Mouse (Mus musculus) left cerebral cortex, postnatal 25 days (tissue): ENCODE data around the gene Zbtb44. TPM values are rescaled to one million over a fixed set of nuclear protein-coding genes. Genes with fewer than 3 reads are reported as not detected.
A peak's percentile ranks its signal among the peaks of the same experiment; 100 is the strongest.

Experiments
- DNase-seq, 2 experiments: peaks; one replicate each; pipeline ENCODE4 v3.0.0; 2022; ENCODE audit warnings: low spot score in 2 of 2, mixed read lengths in 1 of 2
- intact Hi-C: fragments of 180-260 bp; cut with DNase I; formaldehyde crosslinking; loops from one replicate; pipeline ENCODE4 v1.15.1; 2025
- total RNA-seq, 2 experiments: library from RNA; stranded (reverse); gene quantifications; 2 replicates each; pipeline ENCODE4 v1.2.3; 2021

Zbtb44 gene
- 10 to 100 TPM; 39.8 to 42.1 TPM for total RNA-seq

DNA sequence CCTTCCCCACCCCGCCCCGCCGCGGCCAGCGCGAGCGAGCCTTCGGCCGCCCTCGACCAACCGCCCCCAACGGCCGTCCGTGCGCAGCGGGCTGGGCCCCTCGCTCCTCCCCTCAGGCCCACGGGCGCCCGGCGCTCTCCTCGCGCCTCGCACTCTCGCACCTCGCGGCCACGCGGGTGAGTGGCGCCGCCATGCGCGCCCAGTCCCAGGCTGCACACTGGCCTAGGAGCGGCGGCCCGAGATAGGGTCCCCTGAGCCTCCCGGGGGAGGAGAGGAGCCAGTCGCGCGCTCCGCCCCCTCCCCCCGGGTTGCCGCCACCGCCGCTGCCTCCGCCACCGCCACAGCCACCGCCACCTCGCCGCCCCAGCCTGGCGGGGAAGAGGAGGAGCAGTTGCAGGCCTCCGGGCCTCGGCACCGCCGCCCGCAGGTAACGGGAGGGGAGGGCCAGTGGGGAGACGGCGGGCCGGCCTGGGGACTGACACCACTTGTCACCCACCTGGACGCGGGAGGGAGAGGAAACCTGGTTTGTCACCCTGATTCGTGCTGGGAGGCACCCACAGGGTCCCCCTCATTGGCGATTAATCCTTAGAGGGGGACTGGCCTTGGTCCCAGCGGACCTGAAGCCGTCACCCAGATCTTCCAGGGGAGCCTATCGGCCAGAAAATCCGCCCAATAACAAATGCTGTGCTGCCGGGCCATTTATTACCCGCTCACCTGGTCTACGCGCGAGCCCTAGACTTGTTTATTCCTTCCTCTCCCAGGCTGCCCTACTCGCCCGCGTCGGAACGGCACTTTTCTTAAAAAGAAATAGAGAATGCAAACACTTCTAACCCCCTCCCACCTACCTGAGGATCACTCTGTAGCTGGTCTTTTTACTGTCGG is at the start of gene Zbtb44:
Zbtb44 (plus strand) TSS at position 113 of the 882 bp plus-strand sequence.
- intact Hi-C loops: no loop called here

DNA sequence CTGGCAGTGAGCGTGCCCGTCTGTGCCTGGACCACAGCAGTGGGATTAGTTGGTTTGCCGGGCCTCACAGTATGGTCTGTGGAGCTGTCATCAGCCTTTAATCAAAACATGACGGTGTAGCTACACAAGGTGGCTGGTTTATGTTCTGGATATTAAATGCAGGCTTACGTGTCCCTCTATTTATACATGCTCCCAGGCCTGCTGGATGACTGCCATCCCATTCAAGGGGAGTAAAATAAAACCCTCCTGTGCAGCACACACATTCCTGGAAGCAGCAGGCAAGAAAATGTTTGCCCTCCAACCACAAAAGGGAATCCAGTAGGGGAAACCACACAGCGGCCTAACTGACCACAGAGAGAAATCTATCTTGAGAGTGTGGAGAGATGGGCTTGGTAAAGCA is 44.7 kb upstream of the Zbtb44 start:
- DNase-seq: no peak
- intact Hi-C loops: no loop called here

More for the DNA sequence above, at the start of gene Zbtb44:
- DNase-seq: no peak

DNA sequence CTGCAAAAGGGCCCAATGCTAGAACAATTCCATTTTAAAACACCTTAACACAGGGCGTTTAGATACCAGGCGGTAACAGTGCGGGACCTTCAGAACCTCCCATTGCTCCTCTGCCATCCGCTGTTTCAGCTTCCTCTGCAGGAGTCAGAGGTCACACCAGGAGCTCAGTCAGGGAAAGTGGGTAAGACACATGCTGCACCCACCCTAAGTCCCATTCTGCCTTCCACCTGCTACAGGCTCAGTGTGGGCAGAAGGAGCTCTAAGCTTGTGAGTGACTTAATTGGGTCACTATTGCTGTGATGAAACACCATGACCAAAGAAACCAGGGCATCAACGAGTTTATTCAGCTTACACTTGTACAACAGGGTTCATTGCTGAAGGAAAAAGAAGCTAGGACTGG is 37.3 kb upstream of the Zbtb44 start:
- intact Hi-C loops: no loop called here
- no peak for DNase-seq

DNA sequence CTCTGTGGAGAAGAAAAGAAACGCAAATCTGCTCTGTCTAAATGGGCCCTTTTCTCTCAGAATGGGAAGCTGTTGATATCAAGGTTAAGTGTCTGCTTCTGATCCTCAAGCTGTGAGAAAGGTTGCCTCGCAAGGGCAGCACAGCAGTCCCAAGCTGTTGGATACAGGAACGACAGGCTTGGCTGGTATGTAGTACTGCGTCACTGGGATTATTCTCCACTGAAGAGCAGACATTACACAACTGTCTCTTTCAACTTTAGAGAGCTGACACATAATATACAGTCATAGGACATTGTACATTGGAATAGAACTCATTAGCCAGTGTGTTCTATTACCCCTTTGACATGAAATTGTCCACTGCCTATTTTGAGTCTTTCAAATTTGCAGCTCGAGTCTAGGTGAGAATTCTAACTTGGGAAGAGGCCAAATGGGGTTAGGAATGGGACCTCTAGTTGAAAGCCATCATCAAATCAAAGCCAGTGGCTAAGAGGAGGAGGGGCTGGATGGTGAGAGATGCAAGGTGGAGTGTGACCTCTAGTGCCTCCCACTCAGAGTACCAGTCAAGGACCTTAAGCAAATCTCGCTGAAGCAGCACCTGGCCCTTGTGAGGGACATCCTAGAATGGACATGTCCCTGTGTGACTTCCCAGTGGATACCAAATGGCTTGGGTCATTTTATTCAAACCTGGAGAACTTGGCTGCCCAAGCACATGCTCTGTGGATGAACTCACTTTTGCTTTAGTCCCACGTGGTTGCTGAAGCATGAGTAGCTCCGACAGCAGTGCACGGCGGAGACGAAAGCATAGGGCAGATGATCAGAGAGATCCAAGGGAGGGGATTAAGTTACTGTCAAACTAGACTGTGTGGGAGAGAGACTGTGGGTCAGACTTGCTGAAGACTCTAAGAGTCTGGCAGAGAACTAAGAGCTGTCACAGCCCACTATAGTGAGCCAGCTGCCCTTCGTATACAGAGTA is 33.6 kb upstream of the Zbtb44 start:
- intact Hi-C loops: no loop called here

DNA sequence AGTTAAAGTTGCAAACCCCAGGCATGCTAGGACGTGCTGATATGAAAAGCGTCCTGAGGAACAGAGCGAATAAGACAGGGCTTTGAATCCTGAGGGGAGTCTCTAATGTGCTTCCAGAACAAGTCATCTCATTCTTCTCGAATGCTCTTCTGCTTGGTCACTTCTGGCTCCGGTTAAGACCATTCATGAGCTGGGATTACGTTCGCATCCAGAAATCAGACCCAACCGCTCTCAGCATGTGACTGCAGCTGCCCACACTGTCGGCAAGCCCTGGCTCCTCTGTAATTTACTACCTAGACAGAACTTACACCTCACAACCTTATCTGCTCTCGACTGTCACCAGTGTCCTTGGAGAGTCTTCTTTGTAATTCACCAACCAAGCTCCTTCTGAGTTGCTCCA is 29.8 kb upstream of the Zbtb44 start:
- intact Hi-C loops: no loop called here
- DNase-seq: no peak

More for the DNA sequence above, 33.6 kb upstream of the Zbtb44 start:
- DNase-seq: no peak

DNA sequence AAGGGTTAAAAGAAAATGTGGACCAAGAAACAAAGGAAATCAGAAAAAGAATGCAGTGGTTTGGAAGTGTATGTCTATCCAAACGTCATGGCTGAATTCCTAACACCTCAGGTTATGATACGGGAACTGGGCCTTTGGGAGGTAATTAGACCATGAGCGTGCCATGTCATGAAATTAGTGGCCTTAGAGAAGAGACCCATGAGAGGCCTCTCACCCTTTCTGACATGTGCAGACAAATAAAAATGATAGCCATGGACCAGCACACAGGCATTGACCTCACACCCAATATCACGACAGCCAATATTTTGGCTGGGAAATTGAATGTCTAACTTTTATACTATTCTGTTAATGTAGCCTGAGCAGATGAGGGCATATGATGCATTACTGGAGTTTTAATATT is 27.9 kb upstream of the Zbtb44 start:
- no peak for DNase-seq
- intact Hi-C loops: no loop called here

DNA sequence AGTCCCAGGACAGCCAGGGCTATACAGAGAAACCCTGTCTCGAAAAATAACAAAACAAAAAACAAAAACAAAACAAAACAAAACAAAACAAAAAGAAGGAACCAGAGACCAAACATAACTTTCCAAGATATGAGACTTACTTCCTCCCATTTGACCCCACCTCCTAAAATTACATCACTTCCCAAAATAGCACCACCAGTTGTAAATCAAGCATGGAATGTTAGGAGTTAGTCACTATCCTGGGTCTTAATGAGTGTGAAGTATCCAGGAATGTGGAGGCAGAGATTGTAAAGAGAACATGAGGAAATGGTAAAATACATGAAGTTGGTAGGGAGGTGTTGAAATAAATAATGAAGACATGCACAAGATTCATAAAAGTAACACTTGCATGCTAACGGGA is 21.1 kb upstream of the Zbtb44 start:
- intact Hi-C loops: no loop called here
- no peak for DNase-seq

DNA sequence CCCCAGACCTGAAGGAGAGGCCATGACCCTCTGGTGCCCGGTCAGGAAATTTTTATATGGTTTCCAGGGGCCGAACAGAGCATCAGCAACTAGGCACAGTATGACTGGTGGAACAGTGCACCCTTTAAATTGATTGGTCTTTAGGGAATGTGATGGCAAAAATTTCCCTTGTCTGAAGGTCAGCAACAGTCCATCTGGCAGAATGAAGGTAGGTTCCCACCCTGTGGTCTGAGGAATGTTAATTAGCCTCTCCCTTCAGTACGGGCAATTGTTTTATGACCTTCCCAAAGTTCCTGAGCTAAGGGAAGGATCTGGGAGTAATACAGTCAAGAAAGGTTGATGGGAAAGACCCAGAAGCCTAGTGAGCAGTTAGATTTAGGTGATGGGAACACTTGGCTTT is 20.4 kb upstream of the Zbtb44 start:
- intact Hi-C loops: no loop called here
- no peak for DNase-seq

DNA sequence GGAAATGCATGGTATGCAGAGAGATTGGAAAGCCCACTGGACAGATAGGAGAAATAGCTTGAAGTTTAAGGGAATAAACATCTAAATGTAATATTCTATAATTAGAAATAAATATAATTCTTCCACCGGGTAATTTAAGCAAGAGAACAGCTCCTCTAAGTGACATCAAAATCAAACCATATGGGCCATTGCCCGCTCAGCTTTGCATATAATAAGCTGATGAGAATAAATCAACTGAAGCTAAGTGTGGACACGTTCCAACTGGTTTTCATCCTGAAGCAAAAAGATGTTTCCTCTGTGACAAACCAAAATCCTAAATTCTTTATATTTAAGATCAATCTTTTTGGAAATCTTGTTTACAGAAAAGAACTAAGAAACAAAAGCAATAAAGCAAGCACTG is 19.7 kb upstream of the Zbtb44 start:
- intact Hi-C loops: no loop called here
- peak in 1 of 2 experiments; percentile 42 for DNase-seq

DNA sequence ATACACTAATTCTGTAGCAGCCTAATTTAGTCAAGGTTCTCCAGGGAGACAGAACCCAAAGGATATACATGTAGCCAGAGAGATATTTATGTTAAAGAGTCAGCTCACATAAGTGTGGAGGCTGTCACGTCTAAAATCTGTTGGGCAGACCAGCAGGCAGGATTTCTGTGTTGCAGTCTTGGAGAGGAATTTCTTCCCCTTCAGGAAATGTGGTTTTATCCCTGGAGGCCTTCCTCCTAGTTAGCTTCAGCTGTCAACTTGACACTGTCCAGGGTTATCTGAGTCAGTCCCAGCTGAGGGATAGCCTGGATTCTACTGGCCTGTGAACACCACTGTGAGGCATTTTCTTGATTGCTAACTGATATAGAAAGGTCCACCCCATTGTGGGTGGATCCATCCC is 18.9 kb upstream of the Zbtb44 start:
- peak; percentile 7 to 58 for DNase-seq
- intact Hi-C loops: no loop called here

DNA sequence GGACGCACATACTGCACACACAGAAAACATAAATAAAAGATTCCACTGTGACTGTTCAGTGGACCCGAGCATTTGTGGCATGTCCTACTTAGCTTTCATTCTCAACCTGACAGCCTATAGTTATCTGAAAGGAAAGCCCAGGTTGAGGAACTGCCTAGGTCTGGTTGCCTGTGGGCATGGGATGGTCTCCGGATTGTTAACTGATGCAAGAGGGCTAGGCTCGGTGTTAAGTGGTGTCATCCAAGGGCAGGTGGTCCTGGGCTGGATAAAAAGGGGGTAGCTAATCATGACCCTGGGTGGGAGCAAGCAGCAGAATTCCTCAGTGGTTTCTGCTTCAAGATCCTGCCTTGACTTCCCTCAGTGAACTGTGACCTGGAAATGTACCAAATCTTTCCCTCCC is 17.8 kb upstream of the Zbtb44 start:
- intact Hi-C loops: no loop called here
- DNase-seq: no peak

DNA sequence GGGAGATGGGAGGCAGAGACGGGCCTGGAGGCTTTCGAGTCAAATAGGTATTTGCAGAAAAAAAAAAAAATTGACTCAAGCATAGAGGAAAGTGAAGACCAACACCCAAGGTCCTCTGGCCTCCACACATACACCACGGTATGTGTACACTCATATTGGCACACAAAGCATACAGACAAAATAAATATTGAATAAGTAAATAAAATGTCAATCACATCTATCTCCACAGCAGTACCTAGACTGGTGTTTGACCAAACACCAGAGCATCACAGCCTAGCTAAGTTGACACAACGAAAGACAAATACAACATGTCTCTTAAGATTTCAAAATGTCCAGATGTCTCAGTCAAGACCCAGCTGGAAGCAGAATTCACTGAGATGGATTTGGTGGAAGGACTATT is 17.0 kb upstream of the Zbtb44 start:
- intact Hi-C loops: no loop called here
- DNase-seq: no peak

DNA sequence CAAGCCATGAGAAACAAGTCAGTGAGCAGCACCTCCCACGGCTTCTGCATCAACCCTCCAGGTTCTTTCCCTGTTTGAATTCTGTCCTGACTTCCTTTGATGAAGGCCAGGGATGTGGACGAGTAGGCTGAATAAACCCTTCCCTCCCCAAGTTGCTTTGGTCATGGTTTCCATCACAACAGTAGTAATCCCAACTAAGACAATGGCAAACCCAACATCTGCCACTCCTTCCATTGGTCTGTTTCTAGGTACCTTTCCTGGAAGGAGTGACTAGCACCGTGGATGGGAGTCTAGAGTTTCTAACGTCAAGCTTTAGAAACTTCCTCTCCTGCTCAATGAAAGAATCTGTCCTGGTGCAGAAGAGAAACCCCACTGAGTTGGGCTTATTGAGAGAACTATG is 12.8 kb upstream of the Zbtb44 start:
- intact Hi-C loops: no loop called here
- DNase-seq: no peak

DNA sequence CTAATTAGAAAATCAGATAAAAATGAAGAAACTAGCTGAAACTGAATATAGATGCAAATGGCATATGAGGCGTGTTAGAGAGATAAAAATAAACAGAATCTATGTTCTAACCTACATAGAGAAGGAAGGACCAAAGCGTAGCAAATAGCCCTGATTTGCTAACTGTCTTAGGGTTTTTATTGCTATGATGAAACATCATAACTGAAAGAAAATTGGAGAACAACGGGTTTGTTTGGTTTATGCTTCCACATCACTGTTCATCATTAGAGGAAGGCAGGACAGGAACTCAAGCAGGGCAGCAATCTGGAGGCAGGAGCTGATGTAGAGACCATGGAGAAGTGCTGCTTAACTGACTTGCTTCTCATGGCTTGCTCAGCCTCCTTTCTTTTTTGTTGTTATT is 12.3 kb upstream of the Zbtb44 start:
- no peak for DNase-seq

DNA sequence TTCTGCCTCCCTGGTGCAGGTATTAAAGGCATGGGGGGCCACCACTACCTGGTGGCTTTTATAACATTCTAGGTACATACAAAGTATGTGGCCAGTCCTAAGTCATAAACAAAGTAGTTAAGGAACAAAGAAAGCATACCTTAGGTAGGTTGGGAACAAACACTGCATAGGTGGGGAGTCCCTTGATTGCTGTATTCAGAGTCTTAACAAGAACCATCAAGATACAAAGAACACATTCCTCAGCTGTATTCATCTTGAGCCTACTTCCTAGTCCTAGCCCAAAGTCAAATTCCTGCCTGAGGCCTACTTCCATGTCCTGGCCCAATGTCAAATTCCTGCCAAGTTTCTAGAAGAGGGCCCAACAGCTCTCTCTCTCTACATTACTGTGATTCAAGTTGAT is 11.7 kb upstream of the Zbtb44 start:
- no peak for DNase-seq

More for the DNA sequence above, 12.3 kb upstream of the Zbtb44 start:
- intact Hi-C loops: no loop called here

DNA sequence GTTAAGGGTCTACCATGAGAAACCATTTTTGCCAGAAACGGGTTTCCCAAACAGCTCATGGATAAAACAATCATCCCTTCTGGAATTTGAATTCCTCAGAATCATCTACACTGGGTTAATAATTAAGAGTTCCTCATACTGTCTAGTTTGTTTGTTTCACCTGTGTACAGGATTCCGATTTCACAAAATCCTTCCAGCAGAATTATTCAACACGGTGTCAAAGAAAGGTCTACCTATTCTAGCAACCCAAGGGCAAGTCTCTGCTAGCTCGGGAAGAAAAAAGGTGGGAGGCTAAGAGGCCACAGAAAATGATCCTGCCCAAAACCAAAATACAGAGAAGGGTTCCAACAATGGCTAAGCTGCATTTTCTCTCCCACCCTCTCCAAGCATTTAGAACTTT is 2.2 kb upstream of the Zbtb44 start:
- DNase-seq: no peak
- intact Hi-C loops: no loop called here

More for the DNA sequence above, 11.7 kb upstream of the Zbtb44 start:
- intact Hi-C loops: no loop called here

DNA sequence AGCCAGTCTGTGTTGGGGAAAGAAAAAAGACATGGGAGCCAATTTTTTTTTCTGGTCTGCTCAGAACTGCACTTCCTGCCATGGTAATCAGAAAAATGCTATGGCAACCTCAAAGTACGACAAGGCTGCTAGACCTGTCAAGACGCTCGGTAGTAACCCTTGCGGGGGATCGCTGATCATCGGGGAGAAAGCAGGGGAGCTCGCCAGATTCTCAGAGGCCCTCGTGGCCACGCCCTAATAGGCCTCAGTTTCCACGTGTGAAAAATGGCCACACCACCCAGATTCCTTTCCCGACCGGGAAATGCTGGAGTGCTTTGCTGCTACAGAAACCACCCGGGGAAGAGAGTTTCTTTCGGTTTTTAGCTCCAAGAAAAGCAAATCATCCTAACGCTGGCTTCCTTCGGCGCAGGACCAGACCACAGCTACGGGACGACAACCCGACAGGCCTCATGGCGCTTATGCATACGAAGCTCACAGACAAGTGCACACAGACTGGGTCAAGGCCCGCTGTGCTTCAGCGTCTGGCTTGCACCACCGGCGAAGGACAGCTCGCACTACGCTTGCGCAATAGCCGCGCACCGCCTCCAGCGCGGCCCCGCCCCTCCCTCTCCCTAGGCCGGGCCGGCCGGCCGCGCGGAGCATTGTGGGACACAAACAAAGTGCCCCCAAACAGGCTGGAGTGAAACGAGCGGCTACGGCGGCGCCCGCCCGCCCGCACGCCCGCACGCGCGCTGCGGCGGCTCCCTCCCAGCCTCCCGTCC is 513 bp upstream of the Zbtb44 start:
- intact Hi-C loops: no loop called here
- peak; percentile 97 for DNase-seq

DNA sequence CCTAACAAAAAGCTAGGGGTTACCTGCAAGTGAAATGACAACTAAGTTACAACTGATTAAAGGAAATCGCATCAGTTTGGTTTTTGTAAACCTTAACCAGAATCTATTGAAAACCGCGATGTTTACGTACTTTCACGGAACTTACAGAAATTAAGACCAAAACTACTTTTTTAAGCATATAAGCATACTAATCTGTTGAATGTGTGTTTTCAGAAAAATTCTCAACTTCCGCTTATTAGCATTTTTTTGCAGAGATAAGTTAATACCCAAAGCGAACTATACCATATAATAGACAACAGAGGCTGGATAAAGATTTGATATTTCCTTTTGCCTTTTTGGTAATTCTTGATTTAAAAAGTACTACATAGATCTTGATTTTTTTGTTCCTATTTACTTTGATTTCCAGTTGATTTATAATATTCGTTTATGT is 985 bp downstream of the Zbtb44 start:
- intact Hi-C loops: no loop called here
- no peak for DNase-seq

DNA sequence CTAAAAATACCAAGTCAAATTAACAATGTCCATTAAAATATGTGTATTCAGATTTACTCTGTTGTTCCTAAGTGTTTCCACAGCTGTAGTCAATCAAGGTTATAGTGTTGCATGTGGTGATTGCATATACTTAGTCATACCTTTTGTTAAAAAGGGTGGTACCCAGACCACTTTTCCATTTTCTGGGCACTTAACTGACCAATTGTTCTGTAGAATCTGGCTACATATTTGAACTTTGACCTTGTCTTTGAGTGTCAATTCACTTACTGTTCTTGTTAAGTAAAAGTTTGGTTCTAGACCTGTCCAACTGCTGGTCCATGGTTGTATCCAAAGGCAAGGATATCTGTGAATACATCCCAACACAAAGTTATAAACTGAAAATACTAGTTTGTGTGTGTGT is 2.1 kb downstream of the Zbtb44 start:
- intact Hi-C loops: no loop called here
- no peak for DNase-seq

DNA sequence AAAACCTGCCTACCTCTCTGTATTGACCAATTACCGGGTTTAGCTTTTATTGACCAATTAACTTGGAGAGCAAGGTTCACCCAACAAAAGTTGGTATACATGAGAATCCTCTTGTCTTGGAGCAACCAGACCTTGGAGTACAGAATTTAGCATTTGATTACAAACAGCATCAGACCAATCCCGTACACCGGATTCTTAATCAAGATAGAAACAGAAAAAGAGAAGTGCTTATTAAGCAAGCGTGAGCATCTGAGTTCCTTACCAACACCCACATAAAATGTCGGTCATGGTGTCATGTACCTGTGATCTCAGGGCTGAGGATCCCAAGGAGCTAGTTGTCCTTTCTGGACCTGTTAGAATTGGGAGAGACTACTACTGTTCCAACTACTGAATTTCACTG is 19.8 kb downstream of the Zbtb44 start:
- no peak for DNase-seq
- intact Hi-C loops: no loop called here
